Mouse (Mus musculus) hindbrain, embryonic 12.5 days (tissue): ENCODE data around the gene Olfr465-ps1. TPM values are rescaled to one million over a fixed set of nuclear protein-coding genes. Genes with fewer than 3 reads are reported as not detected.

Source experiments
- ATAC-seq: fragments of 200-750 bp; cut with Nextera tagmentation; 2 replicates; pipeline ENCODE4 v1.8.0; 2017; ENCODE audit warnings: moderate TSS enrichment; ENCODE audit not compliant: low FRiP score
- H3K27ac ChIP-seq: fragments of 300-500 bp; sonication (generic); 2 replicates; pipeline ENCODE4 v1.5.1; 2016; ENCODE audit warnings: mild to moderate bottlenecking
- H3K27me3 ChIP-seq: fragments of 300-500 bp; sonication (generic); 2 replicates; pipeline ENCODE4 v1.6.1; 2016; ENCODE audit warnings: mild to moderate bottlenecking
- H3K36me3 ChIP-seq: fragments of 300-500 bp; sonication (generic); 2 replicates; pipeline ENCODE4 v1.6.1; 2016; ENCODE audit warnings: mild to moderate bottlenecking
- H3K4me1 ChIP-seq: fragments of 300-500 bp; sonication (generic); 2 replicates; pipeline ENCODE4 v1.6.1; 2016
- H3K4me2 ChIP-seq: fragments of 300-500 bp; sonication (generic); replicated peaks from 2 replicates; pipeline ENCODE4 v1.6.1; 2016; ENCODE audit warnings: mild to moderate bottlenecking
- H3K4me3 ChIP-seq: fragments of 300-500 bp; sonication (generic); 2 replicates; pipeline ENCODE4 v1.5.1; 2016; ENCODE audit warnings: mild to moderate bottlenecking
- H3K9ac ChIP-seq: fragments of 300-500 bp; sonication (generic); 2 replicates; pipeline ENCODE4 v1.6.1; 2016; ENCODE audit warnings: mild to moderate bottlenecking, moderate library complexity
- H3K9me3 ChIP-seq: fragments of 300-500 bp; sonication (generic); replicated peaks from 2 replicates; pipeline ENCODE4 v1.6.1; 2016; ENCODE audit warnings: mild to moderate bottlenecking
- WGBS: fragments of 180-500 bp; shearing (Covaris S2); methylation state at CpG from one replicate; pipeline ENCODE4 v1.1.7; 2016; 5-methylcytosine and 5-hydroxymethylcytosine counted together
- polyA plus RNA-seq: library from polyadenylated mRNA; unstranded; fragments of >200 nt; fragmentation: Nextera tagmentation; extraction: Ambion mirVana; gene quantifications from 2 replicates; pipeline ENCODE4 v1.2.1, GENCODE M21; 2016

Olfr465-ps1 gene
- polyA plus RNA-seq, 1 experiment from 2014 or later, result not detected

GRCm38 (mm10) chr13:65174102-65174501 lies 36.2 kb downstream of the Olfr465-ps1 start:
- 76% methylated on average over 3 of the region's 3 CpGs for WGBS
- Histone ChIP-seq H3K4me3 (no peak overlapping the region), H3K27ac (no peak overlapping the region), H3K9me3 (0 out of 2 replicates have a peak, but pooled peaks cover 3% of the 10 kb centered on the region), H3K36me3 (no peaks in the 10 kb centered on the region), H3K4me1 (no peaks in the 10 kb centered on the region), H3K27me3 (no peaks in the 10 kb centered on the region), H3K9ac (no peak overlapping the region), H3K4me2 (no peak overlapping the region)
- ATAC-seq, result no peak

GRCm38 (mm10) chr13:65175734-65176471 lies 38.0 kb downstream of the Olfr465-ps1 start:
- Histone ChIP-seq H3K9me3 (0 out of 2 replicates have a peak, but pooled peaks cover 3% of the 10 kb centered on the region), H3K27ac (no peak overlapping the region), H3K27me3 (no peaks in the 10 kb centered on the region), H3K4me3 (peak overlapping the region; percentile 28), H3K4me2 (peak overlapping the region; percentile 50), H3K9ac (peak overlapping the region; percentile 28; the same call in 1 of the 2 replicates), H3K4me1 (no peaks in the 10 kb centered on the region), H3K36me3 (no peaks in the 10 kb centered on the region)
- WGBS, result 22% methylated on average over 46 of the region's 46 CpGs
- peak; percentile 75 for ATAC-seq

DNA sequence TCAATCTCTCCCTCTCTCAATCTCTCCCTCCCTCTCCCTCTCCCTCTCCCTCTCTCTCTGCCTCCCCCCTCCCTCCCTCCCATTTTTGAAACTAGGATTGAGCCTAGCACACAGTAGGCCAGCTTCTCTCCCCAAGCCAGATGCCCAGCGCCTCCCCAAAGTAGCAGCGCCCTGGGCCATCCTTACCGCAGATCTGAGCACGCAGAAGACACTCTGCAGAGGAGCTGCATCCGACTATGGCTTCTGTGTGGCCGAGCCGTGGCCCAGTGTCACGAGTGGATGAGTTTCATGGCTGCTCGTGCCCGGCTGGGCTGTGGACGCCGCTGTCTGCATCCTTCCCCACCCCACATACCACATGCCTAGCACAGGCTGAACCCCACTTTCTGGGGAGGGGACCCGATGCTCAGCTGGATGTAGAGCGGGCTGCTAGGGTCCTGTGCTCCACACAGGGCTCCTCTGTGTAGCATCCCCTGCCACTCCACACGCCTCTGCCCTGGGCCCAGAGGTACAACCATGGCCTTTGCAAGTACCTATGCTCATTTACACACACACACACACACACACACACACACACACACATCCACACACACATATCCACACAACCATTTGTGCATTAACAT lies 38.7 kb downstream of the Olfr465-ps1 start:
- Histone ChIP-seq H3K36me3 (no peaks in the 10 kb centered on the region), H3K27ac (no peak overlapping the region), H3K9me3 (0 out of 2 replicates have a peak, but pooled peaks cover 3% of the 10 kb centered on the region), H3K27me3 (no peaks in the 10 kb centered on the region), H3K9ac (no peak overlapping the region), H3K4me3 (no peak overlapping the region), H3K4me1 (no peaks in the 10 kb centered on the region), H3K4me2 (no peak overlapping the region)
- 55% methylated on average over 15 of the region's 15 CpGs for WGBS
- ATAC-seq, result peak; percentile 40

Other genes with a start within 250 kb of the Olfr465-ps1 start
- 0.21 TPM in 1 of 2 replicates, not detected in the other for gene Cntnap3, start 234.1 kb upstream of the Olfr465-ps1 start, polyA plus RNA-seq
- gene Spata31, start 220.7 kb upstream of the Olfr465-ps1 start, polyA plus RNA-seq, result not detected in 2 replicates
- not detected in 2 replicates for gene Spata31d1c, start 105.0 kb upstream of the Olfr465-ps1 start, polyA plus RNA-seq
- gene Prss47, start 85.3 kb upstream of the Olfr465-ps1 start, polyA plus RNA-seq, result not detected in 2 replicates
- 47.2 and 47.5 TPM in 2 replicates for gene Mfsd14b, start 25.1 kb upstream of the Olfr465-ps1 start, polyA plus RNA-seq
- not detected in 2 replicates for gene Olfr466, start 12.2 kb downstream of the Olfr465-ps1 start, polyA plus RNA-seq
- gene Nlrp4f, start 67.9 kb downstream of the Olfr465-ps1 start, polyA plus RNA-seq, result 0.39 TPM in 1 of 2 replicates, not detected in the other
- gene Gm10775, start 121.5 kb downstream of the Olfr465-ps1 start, polyA plus RNA-seq, result not detected in 2 replicates
- 23.3 TPM in 2 replicates for gene Zfp369, start 140.7 kb downstream of the Olfr465-ps1 start, polyA plus RNA-seq